8 mouse cellular contexts compared by ENCODE assay signal in genomic region chr2:26902467-26903220, GRCm38 (mm10). TPM values are rescaled to one million over a fixed set of nuclear protein-coding genes. Genes with fewer than 3 reads are reported as not detected.
DNase-seq lines count a peak whose midpoint lies in the region; ATAC-seq and TF ChIP-seq lines count a peak whose summit lies in the region.

TSS of gene Surf6 (minus strand) at chr2:26902879.

- peak; percentile 30; the same call in 1 of the 2 replicates for TF ChIP-seq CTCF in kidney, postnatal 0 days (IDR thresholded peaks at IDR 0.05; ENCODE audit: low read depth)

- peak; percentile 98 for DNase-seq in CD4-positive helper T cell, adult 2 months (ENCODE audit: low read depth, low spot score)
- peak; percentile 95 for DNase-seq in brain, embryonic 18.5 days (ENCODE audit: low read depth, low spot score)
- peak; percentile 99 for DNase-seq in kidney, postnatal 0 days (ENCODE audit: low spot score)
- peak; percentile 93 for DNase-seq in liver, embryonic 11.5 days (ENCODE audit: low spot score)
- peak; percentile 97 for DNase-seq in naive thymus-derived CD4-positive, alpha-beta T cell, adult 2 months (ENCODE audit: low read depth)

- H3K4me1 ChIP-seq in heart, embryonic 12.5 days (replicated peaks): peaks cover 20% of the 10 kb centered on the region
- H3K4me1 ChIP-seq in kidney, postnatal 0 days (replicated peaks; ENCODE audit: insufficient read depth, low read length): peaks cover 9% of the 10 kb centered on the region; the same call in 1 of the 2 replicates
- H3K4me1 ChIP-seq in liver, embryonic 11.5 days (replicated peaks; ENCODE audit: control insufficient read depth, insufficient read depth, low read length): peaks cover 18% of the 10 kb centered on the region
- peaks cover 14% of the 10 kb centered on the region for H3K4me1 ChIP-seq in stomach, embryonic 14.5 days (ENCODE audit: control insufficient read depth, insufficient read depth, low read length)

- H3K27ac ChIP-seq in heart, embryonic 12.5 days (ENCODE audit: poor library complexity, severe bottlenecking): peak within 1 kb of the TSS; percentile 79
- H3K27ac ChIP-seq in kidney, postnatal 0 days: peak within 1 kb of the TSS; percentile 84
- H3K27ac ChIP-seq in liver, embryonic 11.5 days (ENCODE audit: low read depth, low read length): peak within 1 kb of the TSS; percentile 73
- peak within 1 kb of the TSS; percentile 90 for H3K27ac ChIP-seq in stomach, embryonic 14.5 days (ENCODE audit: low read length)

- no peaks in the 10 kb centered on the region for H3K27me3 ChIP-seq in heart, embryonic 12.5 days (replicated peaks)
- no peaks in the 10 kb centered on the region for H3K27me3 ChIP-seq in kidney, postnatal 0 days (ENCODE audit: insufficient read depth, low read length)
- no peaks in the 10 kb centered on the region for H3K27me3 ChIP-seq in liver, embryonic 11.5 days (replicated peaks; ENCODE audit: control insufficient read depth, insufficient read depth, low read length)
- no peaks in the 10 kb centered on the region for H3K27me3 ChIP-seq in stomach, embryonic 14.5 days (ENCODE audit: control insufficient read depth, insufficient read depth, low read length)

- H3K4me2 ChIP-seq in heart, embryonic 12.5 days: peak within 1 kb of the TSS; percentile 83
- H3K4me2 ChIP-seq in kidney, postnatal 0 days (ENCODE audit: low read length): peak within 1 kb of the TSS; percentile 73
- H3K4me2 ChIP-seq in liver, embryonic 11.5 days: peak within 1 kb of the TSS; percentile 90
- H3K4me2 ChIP-seq in stomach, embryonic 14.5 days (replicated peaks; ENCODE audit: low read depth, low read length): peak within 1 kb of the TSS; percentile 78

- under 1% methylated on average over 41 of the region's 41 CpGs for WGBS in heart, embryonic 12.5 days
- under 1% methylated on average over 41 of the region's 41 CpGs for WGBS in kidney, postnatal 0 days
- under 1% methylated on average over 41 of the region's 41 CpGs for WGBS in liver, embryonic 11.5 days
- WGBS in stomach, embryonic 14.5 days: under 1% methylated on average over 41 of the region's 41 CpGs

- no peaks in the 10 kb centered on the region for H3K9me3 ChIP-seq in heart, embryonic 12.5 days (replicated peaks)
- no peaks in the 10 kb centered on the region for H3K9me3 ChIP-seq in kidney, postnatal 0 days (replicated peaks; ENCODE audit: low read length)
- no peaks in the 10 kb centered on the region for H3K9me3 ChIP-seq in liver, embryonic 11.5 days (ENCODE audit: control insufficient read depth, low read length)
- no peaks in the 10 kb centered on the region for H3K9me3 ChIP-seq in stomach, embryonic 14.5 days (ENCODE audit: control insufficient read depth, low read depth, low read length)

- H3K4me3 ChIP-seq in heart, embryonic 12.5 days: peak within 1 kb of the TSS; percentile 89
- peak within 1 kb of the TSS; percentile 67 for H3K4me3 ChIP-seq in kidney, postnatal 0 days (replicated peaks; ENCODE audit: low read depth, low read length)
- H3K4me3 ChIP-seq in liver, embryonic 11.5 days (ENCODE audit: low read depth, low read length): peak within 1 kb of the TSS; percentile 89
- peak within 1 kb of the TSS; percentile 75 for H3K4me3 ChIP-seq in stomach, embryonic 14.5 days (ENCODE audit: low read depth, low read length)

- H3K9ac ChIP-seq in heart, embryonic 12.5 days: peak within 1 kb of the TSS; percentile 84
- H3K9ac ChIP-seq in kidney, postnatal 0 days (ENCODE audit: low read depth, low read length): peak within 1 kb of the TSS; percentile 71
- H3K9ac ChIP-seq in liver, embryonic 11.5 days (ENCODE audit: low read depth, low read length): peak within 1 kb of the TSS; percentile 90
- peak within 1 kb of the TSS; percentile 66 for H3K9ac ChIP-seq in stomach, embryonic 14.5 days (replicated peaks; ENCODE audit: low read depth, low read length)

- H3K36me3 ChIP-seq in heart, embryonic 12.5 days: peaks cover 57% of the 10 kb centered on the region
- H3K36me3 ChIP-seq in kidney, postnatal 0 days (ENCODE audit: insufficient read depth, low read length): peaks cover 42% of the 10 kb centered on the region
- peaks cover 46% of the 10 kb centered on the region for H3K36me3 ChIP-seq in liver, embryonic 11.5 days (ENCODE audit: control insufficient read depth, insufficient read depth, low read length)
- peaks cover 47% of the 10 kb centered on the region for H3K36me3 ChIP-seq in stomach, embryonic 14.5 days (ENCODE audit: control insufficient read depth, insufficient read depth, low read length)

- ATAC-seq in erythroid progenitor cell, adult 5-6 weeks (replicated peaks; ENCODE audit: low FRiP score, poor library complexity, severe bottlenecking): peak; percentile 93
- peak; percentile 91 for ATAC-seq in heart, embryonic 12.5 days (ENCODE audit: insufficient number of reproducible peaks, low FRiP score)
- ATAC-seq in kidney, postnatal 0 days (replicated peaks; ENCODE audit: low FRiP score, low read depth): peak; percentile 94
- ATAC-seq in liver, embryonic 11.5 days (replicated peaks; ENCODE audit: low FRiP score): peak; percentile 94
- peak; percentile 95 for ATAC-seq in stomach, embryonic 14.5 days (ENCODE audit: insufficient number of reproducible peaks, insufficient read depth, low FRiP score, low read depth)

RNA-seq across cellular contexts. Expression of gene Surf6, which starts in this region (rescaled TPM):
- total RNA-seq in erythroid progenitor cell, adult 5-6 weeks (2015; ENCODE audit: low replicate concordance): 1.4 and 2.1 TPM in 2 replicates
- 3.5 and 6.3 TPM in 2 replicates for total RNA-seq in erythroid progenitor cell, adult 5-6 weeks (2017; ENCODE audit: low replicate concordance)
- 16.0 and 18.6 TPM in 2 replicates for polyA plus RNA-seq in heart, embryonic 12.5 days (2016; fragmentation: Nextera tagmentation; extraction: Ambion mirVana)
- 19.6 and 21.2 TPM in 2 replicates for polyA plus RNA-seq in kidney, postnatal 0 days (2015; fragmentation: Nextera tagmentation; extraction: Ambion mirVana)
- polyA plus RNA-seq in liver, embryonic 11.5 days (2014; fragmentation: Nextera tagmentation; extraction: Ambion mirVana): 15.8 and 16.8 TPM in 2 replicates
- polyA plus RNA-seq in stomach, embryonic 14.5 days (2014; fragmentation: Nextera tagmentation; extraction: Ambion mirVana): 17.0 and 18.4 TPM in 2 replicates

Comparison
In these comparisons a context has a peak if more than half of its experiments do, and no peak if none do; other contexts are left out.
1. Peak in every context shown above with its lines: DNase-seq, ATAC-seq, H3K4me3 ChIP-seq and H3K27ac ChIP-seq.